Mouse (Mus musculus): ENCODE measurements around the gene Cacng8. TPM values are rescaled to one million over a fixed set of nuclear protein-coding genes. Genes with fewer than 3 reads are reported as not detected.
A peak's percentile ranks its signal among the peaks of the same experiment; 100 is the strongest.

The Cacng8 gene
- polyA plus RNA-seq, 1 experiment from 2014 or later, result 12.5 TPM

GRCm38 (mm10) chr7:3460261-3460660 is 69.8 kb downstream of the Cacng8 start:
- Histone ChIP-seq H3K27ac (replicated peaks; ENCODE audit: low read depth, low read length) (no peak overlapping the region), H3K9me3 (ENCODE audit: control insufficient read depth, low read length) (no peaks in the 10 kb centered on the region), H3K4me2 (ENCODE audit: low read length) (no peak overlapping the region), H3K36me3 (ENCODE audit: control insufficient read depth, insufficient read depth, low read length) (no peaks in the 10 kb centered on the region), H3K4me1 (ENCODE audit: control insufficient read depth, insufficient read depth, low read length) (no peaks in the 10 kb centered on the region), H3K4me3 (replicated peaks; ENCODE audit: low read depth, low read length) (no peak overlapping the region), H3K9ac (replicated peaks; ENCODE audit: low read length) (no peak overlapping the region), H3K27me3 (ENCODE audit: control insufficient read depth, insufficient read depth, low read length) (no peaks in the 10 kb centered on the region)
- 91% methylated on average over 8 of the region's 8 CpGs for WGBS
- DNase-seq (no peak), ATAC-seq (ENCODE audit: low FRiP score, low TSS enrichment) (no peak)

- Histone ChIP-seq H3K27me3 (ENCODE audit: control insufficient read depth, insufficient read depth, low read length) (no peaks in the 10 kb centered on the region), H3K4me1 (ENCODE audit: control insufficient read depth, insufficient read depth, low read length) (no peaks in the 10 kb centered on the region), H3K9me3 (ENCODE audit: control insufficient read depth, low read length) (no peaks in the 10 kb centered on the region), H3K9ac (replicated peaks; ENCODE audit: low read length) (no peak overlapping the region), H3K36me3 (ENCODE audit: control insufficient read depth, insufficient read depth, low read length) (no peaks in the 10 kb centered on the region), H3K4me2 (ENCODE audit: low read length) (no peak overlapping the region), H3K4me3 (replicated peaks; ENCODE audit: low read depth, low read length) (no peak overlapping the region), H3K27ac (replicated peaks; ENCODE audit: low read depth, low read length) (no peak overlapping the region)
- DNase-seq, result no peak
- no peak for ATAC-seq (ENCODE audit: low FRiP score, low TSS enrichment)
- 88% methylated on average over 4 of the region's 4 CpGs for WGBS
These were observed 72.8 kb downstream of the Cacng8 start for GRCm38 (mm10) chr7:3463306-3463705.

Small RNA genes lying within 50 kb of the gene (microRNA-seq; reads per million reads assigned to microRNA genes)
- 36.5 reads per million, percentile 45 among the genes with 10 or more reads in this experiment for gene Gm23450

Other genes starting within 250 kb of the Cacng8 start
- not detected in 2 replicates for gene AU018091, start 221.5 kb upstream of the Cacng8 start, polyA plus RNA-seq (2014; fragmentation: Nextera tagmentation; extraction: Ambion mirVana)
- not detected in 2 replicates for gene Nlrp12, start 140.9 kb upstream of the Cacng8 start, polyA plus RNA-seq (2014; fragmentation: Nextera tagmentation; extraction: Ambion mirVana)
- 23.0 and 30.1 TPM in 2 replicates for gene Myadm, start 101.6 kb upstream of the Cacng8 start, polyA plus RNA-seq (2014; fragmentation: Nextera tagmentation; extraction: Ambion mirVana)
- 1.3 and 1.6 TPM in 2 replicates for gene Prkcg, start 101.5 kb upstream of the Cacng8 start, polyA plus RNA-seq (2014; fragmentation: Nextera tagmentation; extraction: Ambion mirVana)
- gene Cacng7, start 57.7 kb upstream of the Cacng8 start, polyA plus RNA-seq (2014; fragmentation: Nextera tagmentation; extraction: Ambion mirVana), result 5.0 and 5.9 TPM in 2 replicates
- gene Cacng6, start 33.5 kb downstream of the Cacng8 start, polyA plus RNA-seq (2014; fragmentation: Nextera tagmentation; extraction: Ambion mirVana), result 0.18 TPM in 1 of 2 replicates, not detected in the other
- not detected in 2 replicates for gene Tarm1, start 111.9 kb downstream of the Cacng8 start, polyA plus RNA-seq (2014; fragmentation: Nextera tagmentation; extraction: Ambion mirVana)
- gene Oscar, start 225.5 kb downstream of the Cacng8 start, polyA plus RNA-seq (2014; fragmentation: Nextera tagmentation; extraction: Ambion mirVana), result 0.26 and 0.63 TPM in 2 replicates
- gene Ndufa3, start 226.7 kb downstream of the Cacng8 start, polyA plus RNA-seq (2014; fragmentation: Nextera tagmentation; extraction: Ambion mirVana), result 432 and 586 TPM in 2 replicates
- 30.4 and 38.5 TPM in 2 replicates for gene Tfpt, start 239.2 kb downstream of the Cacng8 start, polyA plus RNA-seq (2014; fragmentation: Nextera tagmentation; extraction: Ambion mirVana)
- 71.0 and 82.7 TPM in 2 replicates for gene Prpf31, start 239.3 kb downstream of the Cacng8 start, polyA plus RNA-seq (2014; fragmentation: Nextera tagmentation; extraction: Ambion mirVana)